Mouse (Mus musculus): ENCODE results near the gene Actn4. TPM values are rescaled to one million over a fixed set of nuclear protein-coding genes. Genes with fewer than 3 reads are reported as not detected.

The Actn4 gene
- polyA plus RNA-seq, 1 experiment = 465 TPM

- peak; percentile 84 for TF ChIP-seq USF1 (IDR thresholded peaks at IDR 0.05; ENCODE audit: low read depth)
- TF ChIP-seq FOSL1 (IDR thresholded peaks at IDR 0.05; ENCODE audit: insufficient read depth, low read length, poor library complexity, severe bottlenecking) = no peak
- Histone ChIP-seq H3K4me3 (ENCODE audit: insufficient read depth, poor library complexity, severe bottlenecking) (peak within 1 kb of the TSS; percentile 80), H3ac (ENCODE audit: control insufficient read depth, insufficient read length, low read depth) (peak within 1 kb of the TSS; percentile 88), H3K36me3 (ENCODE audit: control insufficient read depth, insufficient read depth) (peaks cover 20% of the 10 kb centered on the region), H3K79me3 (ENCODE audit: low read depth) (peaks cover 16% of the 10 kb centered on the region), H3K79me2 (ENCODE audit: control insufficient read depth, insufficient read depth) (peaks cover 30% of the 10 kb centered on the region), H3K27me3 (ENCODE audit: control insufficient read depth, insufficient read depth, insufficient read length) (no peaks in the 10 kb centered on the region)
Observed at GRCm38 (mm10) chr7:28981651-28982273, 19.6 kb upstream of the Actn4 start, which contains the start of the genes Eif3k and Map4k1. TSS of gene Eif3k (minus strand) at chr7:28981864. TSS of gene Map4k1 (plus strand) at chr7:28982050.

- peaks cover 34% of the 10 kb centered on the region for H3K36me3 ChIP-seq (ENCODE audit: control insufficient read depth, insufficient read depth)
- TF ChIP-seq FOSL1 (IDR thresholded peaks at IDR 0.05; ENCODE audit: insufficient read depth, low read length, poor library complexity, severe bottlenecking) (no peak), CEBPB (IDR thresholded peaks at IDR 0.05; ENCODE audit: low read depth) (no peak), CTCF (IDR thresholded peaks at IDR 0.05; ENCODE audit: control insufficient read depth, insufficient read depth, insufficient read length) (no peak), MAX (IDR thresholded peaks at IDR 0.05) (no peak), USF1 (IDR thresholded peaks at IDR 0.05; ENCODE audit: low read depth) (no peak), MYOG (IDR thresholded peaks at IDR 0.05; ENCODE audit: control insufficient read depth, extremely low read depth, insufficient read length) (no peak)
- H3K79me2 ChIP-seq (ENCODE audit: control insufficient read depth, insufficient read depth) = peaks cover 30% of the 10 kb centered on the region
- no peaks in the 10 kb centered on the region for H3K27me3 ChIP-seq (ENCODE audit: control insufficient read depth, insufficient read depth, insufficient read length)
- H3K79me3 ChIP-seq (ENCODE audit: low read depth) = peaks cover 16% of the 10 kb centered on the region
- H3K4me3 ChIP-seq (ENCODE audit: insufficient read depth, poor library complexity, severe bottlenecking) = no peak overlapping the region
- H3ac ChIP-seq (ENCODE audit: control insufficient read depth, insufficient read length, low read depth) = no peak overlapping the region
Observed at GRCm38 (mm10) chr7:28977556-28977955, 15.4 kb upstream of the Actn4 start.

- Histone ChIP-seq H3K79me2 (ENCODE audit: control insufficient read depth, insufficient read depth) (no peaks in the 10 kb centered on the region), H3K36me3 (ENCODE audit: control insufficient read depth, insufficient read depth) (peaks cover 25% of the 10 kb centered on the region), H3K79me3 (ENCODE audit: low read depth) (no peaks in the 10 kb centered on the region), H3K27me3 (ENCODE audit: control insufficient read depth, insufficient read depth, insufficient read length) (no peaks in the 10 kb centered on the region), H3ac (ENCODE audit: control insufficient read depth, insufficient read length, low read depth) (no peak overlapping the region), H3K4me3 (ENCODE audit: insufficient read depth, poor library complexity, severe bottlenecking) (no peak overlapping the region)
- TF ChIP-seq MYOG (IDR thresholded peaks at IDR 0.05; ENCODE audit: control insufficient read depth, extremely low read depth, insufficient read length) (no peak), MAX (IDR thresholded peaks at IDR 0.05) (no peak), MYOD1 (IDR thresholded peaks at IDR 0.05; ENCODE audit: control insufficient read depth, insufficient read length, low read depth) (no peak), CEBPB (IDR thresholded peaks at IDR 0.05; ENCODE audit: low read depth) (no peak), USF1 (IDR thresholded peaks at IDR 0.05; ENCODE audit: low read depth) (no peak), CTCF (IDR thresholded peaks at IDR 0.05; ENCODE audit: control insufficient read depth, insufficient read depth, insufficient read length) (no peak), FOSL1 (IDR thresholded peaks at IDR 0.05; ENCODE audit: insufficient read depth, low read length, poor library complexity, severe bottlenecking) (no peak)
Observed at GRCm38 (mm10) chr7:28973025-28973424, 10.9 kb upstream of the Actn4 start.

- H3ac ChIP-seq (ENCODE audit: control insufficient read depth, insufficient read length, low read depth) = peak overlapping the region; percentile 52
- H3K4me3 ChIP-seq (ENCODE audit: insufficient read depth, poor library complexity, severe bottlenecking) = no peak overlapping the region
- no peaks in the 10 kb centered on the region for H3K79me3 ChIP-seq (ENCODE audit: low read depth)
- peaks cover 21% of the 10 kb centered on the region for H3K36me3 ChIP-seq (ENCODE audit: control insufficient read depth, insufficient read depth)
- H3K27me3 ChIP-seq (ENCODE audit: control insufficient read depth, insufficient read depth, insufficient read length) = no peaks in the 10 kb centered on the region
- H3K79me2 ChIP-seq (ENCODE audit: control insufficient read depth, insufficient read depth) = no peaks in the 10 kb centered on the region
- TF ChIP-seq CEBPB (IDR thresholded peaks at IDR 0.05; ENCODE audit: low read depth) (no peak), FOSL1 (IDR thresholded peaks at IDR 0.05; ENCODE audit: insufficient read depth, low read length, poor library complexity, severe bottlenecking) (no peak), MAX (IDR thresholded peaks at IDR 0.05) (no peak)
Observed at GRCm38 (mm10) chr7:28972542-28972985, 10.4 kb upstream of the Actn4 start.

- H3ac ChIP-seq (ENCODE audit: control insufficient read depth, insufficient read length, low read depth) = no peak overlapping the region
- TF ChIP-seq CEBPB (IDR thresholded peaks at IDR 0.05; ENCODE audit: low read depth) (no peak), MYOD1 (IDR thresholded peaks at IDR 0.05; ENCODE audit: control insufficient read depth, insufficient read length, low read depth) (peak; percentile 88)
- H3K79me3 ChIP-seq (ENCODE audit: low read depth) = no peaks in the 10 kb centered on the region
- H3K4me3 ChIP-seq (ENCODE audit: insufficient read depth, poor library complexity, severe bottlenecking) = no peak overlapping the region
- H3K36me3 ChIP-seq (ENCODE audit: control insufficient read depth, insufficient read depth) = peaks cover 14% of the 10 kb centered on the region
- no peaks in the 10 kb centered on the region for H3K79me2 ChIP-seq (ENCODE audit: control insufficient read depth, insufficient read depth)
- H3K27me3 ChIP-seq (ENCODE audit: control insufficient read depth, insufficient read depth, insufficient read length) = no peaks in the 10 kb centered on the region
Observed at GRCm38 (mm10) chr7:28971770-28972269, 9.7 kb upstream of the Actn4 start.

GRCm38 (mm10) chr7:28971029-28971428, 8.9 kb upstream of the Actn4 start:
- H3K79me2 ChIP-seq (ENCODE audit: control insufficient read depth, insufficient read depth) = no peaks in the 10 kb centered on the region
- no peak for TF ChIP-seq MAX (IDR thresholded peaks at IDR 0.05)
- TF ChIP-seq MYOG (IDR thresholded peaks at IDR 0.05; ENCODE audit: control insufficient read depth, extremely low read depth, insufficient read length) = no peak
- TF ChIP-seq MYOD1 (IDR thresholded peaks at IDR 0.05; ENCODE audit: control insufficient read depth, insufficient read length, low read depth) = no peak
- TF ChIP-seq FOSL1 (IDR thresholded peaks at IDR 0.05; ENCODE audit: insufficient read depth, low read length, poor library complexity, severe bottlenecking) = no peak
- TF ChIP-seq USF1 (IDR thresholded peaks at IDR 0.05; ENCODE audit: low read depth) = no peak
- TF ChIP-seq CTCF (IDR thresholded peaks at IDR 0.05; ENCODE audit: control insufficient read depth, insufficient read depth, insufficient read length) = no peak
- no peak for TF ChIP-seq CEBPB (IDR thresholded peaks at IDR 0.05; ENCODE audit: low read depth)
- H3K27me3 ChIP-seq (ENCODE audit: control insufficient read depth, insufficient read depth, insufficient read length) = no peaks in the 10 kb centered on the region
- H3K79me3 ChIP-seq (ENCODE audit: low read depth) = no peaks in the 10 kb centered on the region
- H3ac ChIP-seq (ENCODE audit: control insufficient read depth, insufficient read length, low read depth) = no peak overlapping the region
- no peak overlapping the region for H3K4me3 ChIP-seq (ENCODE audit: insufficient read depth, poor library complexity, severe bottlenecking)
- peaks cover 11% of the 10 kb centered on the region for H3K36me3 ChIP-seq (ENCODE audit: control insufficient read depth, insufficient read depth)
